Mouse (Mus musculus) intestine, embryonic 14.5 days (tissue): ENCODE measurements around the gene Kif6. TPM values are rescaled to one million over a fixed set of nuclear protein-coding genes. Genes with fewer than 3 reads are reported as not detected.

Experiments
- ATAC-seq: fragments of 200-750 bp; cut with Nextera tagmentation; replicated peaks from 2 replicates; pipeline ENCODE4 v1.8.0; 2017; ENCODE audit warnings: low read depth, moderate number of reproducible peaks, moderate TSS enrichment, moderate library complexity; ENCODE audit not compliant: low FRiP score, low TSS enrichment
- DNase-seq: peaks from one replicate; pipeline ENCODE4 v3.0.0-alpha.2; 2018; ENCODE audit warnings: low spot score
- H3K27ac ChIP-seq: fragments of 300-500 bp; sonication (generic); 2 replicates; pipeline ENCODE4 v1.5.1; 2014; ENCODE audit warnings: low read depth, mild to moderate bottlenecking, control low read depth
- H3K27me3 ChIP-seq: fragments of 300-500 bp; sonication (generic); replicated peaks from 2 replicates; pipeline ENCODE4 v1.6.1; 2014; ENCODE audit warnings: low read length, control low read depth; ENCODE audit not compliant: control insufficient read depth, insufficient read depth
- H3K36me3 ChIP-seq: fragments of 300-500 bp; sonication (generic); 2 replicates; pipeline ENCODE4 v1.6.1; 2014; ENCODE audit warnings: low read length, control low read depth; ENCODE audit not compliant: control insufficient read depth, insufficient read depth
- H3K4me1 ChIP-seq: fragments of 300-500 bp; sonication (generic); replicated peaks from 2 replicates; pipeline ENCODE4 v1.6.1; 2014; ENCODE audit warnings: low read length, control low read depth, mixed read lengths; ENCODE audit not compliant: control insufficient read depth, insufficient read depth
- H3K4me2 ChIP-seq: fragments of 300-500 bp; sonication (generic); 2 replicates; pipeline ENCODE4 v1.6.1; 2014; ENCODE audit warnings: low read length
- H3K4me3 ChIP-seq: fragments of 300-500 bp; sonication (generic); 2 replicates; pipeline ENCODE4 v1.5.1; 2014; ENCODE audit warnings: low read depth, low read length, control low read depth, mixed read lengths
- H3K9ac ChIP-seq: fragments of 300-500 bp; sonication (generic); 2 replicates; pipeline ENCODE4 v1.6.1; 2014; ENCODE audit warnings: mild to moderate bottlenecking, low read length
- H3K9me3 ChIP-seq: fragments of 300-500 bp; sonication (generic); 2 replicates; pipeline ENCODE4 v1.6.1; 2016; ENCODE audit warnings: low read length, control low read depth; ENCODE audit not compliant: control insufficient read depth
- WGBS: fragments of 180-500 bp; shearing (Covaris S2); extraction: QIAGEN DNeasy Blood & Tissue Kit; methylation state at CpG from one replicate; pipeline ENCODE4 v1.1.7; 2014; 5-methylcytosine and 5-hydroxymethylcytosine counted together
- polyA plus RNA-seq: library from polyadenylated mRNA; unstranded; fragments of >200 nt; fragmentation: Nextera tagmentation; extraction: Ambion mirVana; gene quantifications from 2 replicates; pipeline ENCODE4 v1.2.1, GENCODE M21; 2014

The Kif6 gene
- polyA plus RNA-seq, 1 experiment from 2014 or later = 1.7 TPM

DNA sequence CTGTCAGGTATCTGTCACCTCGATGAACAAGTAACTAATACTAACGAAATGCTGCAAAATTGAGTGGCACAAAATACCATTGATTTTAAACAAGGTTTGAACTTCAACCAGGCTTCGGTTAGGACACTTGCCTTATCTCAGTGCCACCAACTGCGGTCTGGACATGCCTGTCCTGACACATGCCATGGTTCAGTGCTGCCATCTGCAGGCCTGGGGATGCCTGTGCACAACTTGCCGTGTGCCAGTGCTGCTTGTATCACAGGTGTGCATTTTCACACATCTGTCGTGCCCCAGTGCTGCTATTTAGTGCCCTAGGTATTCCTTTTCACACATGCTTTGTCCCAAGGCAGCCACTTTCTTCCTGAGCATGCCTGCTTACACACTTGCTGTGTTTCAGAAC, 327.7 kb downstream of the Kif6 start:
- WGBS = 63% methylated on average over 6 of the region's 6 CpGs
- DNase-seq (no peak), ATAC-seq (no peak)

DNA sequence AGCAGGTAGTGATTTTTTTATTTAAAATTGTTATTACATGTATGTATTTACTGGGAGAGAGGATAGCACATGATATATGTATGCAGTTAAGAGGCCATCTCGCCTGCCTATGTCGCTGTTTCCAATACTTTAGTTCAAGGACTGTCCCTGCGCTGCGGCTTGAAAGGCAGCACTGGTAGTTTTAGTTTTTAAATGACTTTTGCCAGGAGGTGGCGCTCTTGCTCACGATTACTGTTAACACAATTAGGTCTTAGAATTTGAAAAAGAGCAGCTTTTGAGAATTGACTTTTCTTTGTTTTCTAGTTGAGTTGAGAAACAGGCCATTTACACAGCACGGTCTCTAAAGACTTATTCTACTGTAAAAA, 336.5 kb downstream of the Kif6 start:
- Histone ChIP-seq H3K9me3 (no peaks in the 10 kb centered on the region), H3K4me3 (no peak overlapping the region), H3K27ac (peak overlapping the region; percentile 60), H3K9ac (no peak overlapping the region), H3K36me3 (no peaks in the 10 kb centered on the region), H3K27me3 (no peaks in the 10 kb centered on the region), H3K4me1 (no peaks in the 10 kb centered on the region), H3K4me2 (peak overlapping the region; percentile 32; the same call in 1 of the 2 replicates)
- ATAC-seq = no peak
- 8% methylated on average over 7 of the region's 7 CpGs for whole genome bisulfite sequencing
- DNase-seq = peak; percentile 88

More for the DNA sequence above, 327.7 kb downstream of the Kif6 start:
- H3K27me3 ChIP-seq = no peaks in the 10 kb centered on the region
- H3K36me3 ChIP-seq = no peaks in the 10 kb centered on the region
- no peak overlapping the region for H3K27ac ChIP-seq
- no peaks in the 10 kb centered on the region for H3K9me3 ChIP-seq
- no peak overlapping the region for H3K9ac ChIP-seq
- H3K4me1 ChIP-seq = no peaks in the 10 kb centered on the region
- no peak overlapping the region for H3K4me3 ChIP-seq
- H3K4me2 ChIP-seq = no peak overlapping the region

DNA sequence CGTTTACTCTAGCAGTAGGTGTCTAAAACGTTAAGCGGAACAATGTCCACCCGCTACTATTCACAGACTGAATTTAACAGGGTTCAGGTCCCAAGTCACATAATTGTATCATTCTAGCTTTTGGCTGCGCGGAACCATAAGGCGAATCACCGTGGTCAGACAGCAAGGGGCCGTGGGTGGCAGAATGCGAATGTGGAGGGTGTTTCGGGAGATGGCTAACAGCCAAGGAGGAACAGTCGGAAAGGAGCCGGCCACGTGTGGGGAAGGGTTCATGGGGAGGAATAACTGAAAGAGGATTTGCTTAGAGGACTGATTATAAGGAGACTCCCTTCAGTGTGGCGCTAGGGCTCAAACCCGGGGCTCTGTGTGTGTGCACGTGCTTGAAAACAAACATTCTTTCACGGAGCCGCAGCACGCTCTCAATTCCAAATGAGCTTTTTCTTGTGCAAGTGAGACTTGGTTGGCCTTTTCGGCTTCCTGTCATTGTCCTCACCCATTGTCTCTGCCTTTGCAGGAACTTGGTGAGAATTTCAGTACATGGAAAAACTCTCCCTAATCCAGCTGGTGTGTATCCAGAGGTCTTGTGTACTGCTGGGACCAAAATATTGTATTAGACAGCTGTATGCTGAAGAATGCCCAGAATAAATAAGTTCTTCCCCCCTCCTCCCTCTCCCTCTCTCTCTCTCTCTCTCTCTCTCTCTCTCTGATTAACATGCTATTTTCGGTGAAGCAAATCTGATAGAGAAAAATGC, 337.1 kb downstream of the Kif6 start:
- peak overlapping the region; percentile 60 for H3K27ac ChIP-seq
- DNase-seq = peak; percentile 68
- H3K4me2 ChIP-seq = peak overlapping the region; percentile 32; the same call in 1 of the 2 replicates
- no peak overlapping the region for H3K4me3 ChIP-seq
- no peak for ATAC-seq
- H3K9ac ChIP-seq = no peak overlapping the region
- no peaks in the 10 kb centered on the region for H3K36me3 ChIP-seq
- no peaks in the 10 kb centered on the region for H3K4me1 ChIP-seq
- no peaks in the 10 kb centered on the region for H3K27me3 ChIP-seq
- no peaks in the 10 kb centered on the region for H3K9me3 ChIP-seq
- 45% methylated on average over 22 of the region's 22 CpGs for WGBS

DNA sequence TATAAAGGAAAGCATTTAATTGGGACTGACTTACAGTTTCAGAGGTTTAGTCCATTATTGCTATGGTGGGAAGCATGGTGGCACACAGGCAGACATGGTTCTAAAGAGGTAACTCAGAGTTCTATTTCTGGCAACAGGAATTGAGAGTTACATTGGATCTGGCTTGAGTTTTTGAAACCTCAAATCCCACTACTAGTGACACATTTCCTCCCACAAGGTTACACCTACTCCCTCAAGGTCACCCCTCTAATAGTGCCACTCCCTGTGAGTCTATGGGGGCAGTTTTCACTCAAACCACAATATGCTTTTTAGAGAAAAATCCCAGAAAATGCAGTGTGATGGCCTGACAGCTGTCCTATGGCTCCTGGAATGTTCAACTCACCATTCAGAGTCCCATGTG, 344.1 kb downstream of the Kif6 start:
- H3K36me3 ChIP-seq = no peaks in the 10 kb centered on the region
- DNase-seq = no peak
- H3K4me2 ChIP-seq = no peak overlapping the region
- H3K9ac ChIP-seq = no peak overlapping the region
- ATAC-seq = no peak
- no peak overlapping the region for H3K4me3 ChIP-seq
- H3K27ac ChIP-seq = no peak overlapping the region
- no peaks in the 10 kb centered on the region for H3K9me3 ChIP-seq
- no peaks in the 10 kb centered on the region for H3K4me1 ChIP-seq
- H3K27me3 ChIP-seq = no peaks in the 10 kb centered on the region

Other genes with a start within 250 kb of the Kif6 start
- gene Mocs1, start 186.8 kb upstream of the Kif6 start, polyA plus RNA-seq = 7.8 and 8.7 TPM in 2 replicates
- gene Daam2, start 50.8 kb upstream of the Kif6 start, polyA plus RNA-seq = 5.7 and 6.1 TPM in 2 replicates